Mouse (Mus musculus): ENCODE data around the gene Slc11a1. TPM values are rescaled to one million over a fixed set of nuclear protein-coding genes. Genes with fewer than 3 reads are reported as not detected.
A peak's percentile ranks its signal among the peaks of the same experiment; 100 is the strongest.

The Slc11a1 gene
- polyA plus RNA-seq, 1 experiment from 2014 or later: 5.2 TPM

- H3K27ac ChIP-seq (ENCODE audit: low read depth, low read length): no peak overlapping the region
- no peaks in the 10 kb centered on the region for H3K9me3 ChIP-seq (ENCODE audit: control insufficient read depth, low read length)
- no peak overlapping the region for H3K9ac ChIP-seq (ENCODE audit: low read depth, low read length)
- H3K4me3 ChIP-seq (ENCODE audit: low read length): no peak overlapping the region
- H3K4me1 ChIP-seq (ENCODE audit: control insufficient read depth, insufficient read depth, low read length): no peaks in the 10 kb centered on the region
- WGBS: 62% methylated on average over 5 of the region's 5 CpGs
- H3K36me3 ChIP-seq (ENCODE audit: control insufficient read depth, insufficient read depth, low read length): no peaks in the 10 kb centered on the region
- ATAC-seq (ENCODE audit: low FRiP score, low TSS enrichment): no peak
- H3K4me2 ChIP-seq (replicated peaks; ENCODE audit: low read depth, low read length): no peak overlapping the region
- no peaks in the 10 kb centered on the region for H3K27me3 ChIP-seq (ENCODE audit: control insufficient read depth, insufficient read depth, low read length)
Measured at GRCm38 (mm10) chr1:74363437-74363836, 11.6 kb upstream of the Slc11a1 start.

GRCm38 (mm10) chr1:74364270-74364669 lies 10.7 kb upstream of the Slc11a1 start:
- Histone ChIP-seq H3K27ac (ENCODE audit: low read depth, low read length) (no peak overlapping the region), H3K4me1 (ENCODE audit: control insufficient read depth, insufficient read depth, low read length) (no peaks in the 10 kb centered on the region), H3K4me3 (ENCODE audit: low read length) (no peak overlapping the region), H3K9me3 (ENCODE audit: control insufficient read depth, low read length) (no peaks in the 10 kb centered on the region), H3K9ac (ENCODE audit: low read depth, low read length) (no peak overlapping the region), H3K36me3 (ENCODE audit: control insufficient read depth, insufficient read depth, low read length) (no peaks in the 10 kb centered on the region), H3K4me2 (replicated peaks; ENCODE audit: low read depth, low read length) (no peak overlapping the region), H3K27me3 (ENCODE audit: control insufficient read depth, insufficient read depth, low read length) (no peaks in the 10 kb centered on the region)
- ATAC-seq (ENCODE audit: low FRiP score, low TSS enrichment): no peak
- WGBS: 58% methylated on average over 8 of the region's 8 CpGs

- H3K9ac ChIP-seq (ENCODE audit: low read depth, low read length): peak overlapping the region; percentile 52
- H3K4me2 ChIP-seq (replicated peaks; ENCODE audit: low read depth, low read length): peak overlapping the region; percentile 54
- no peak overlapping the region for H3K27ac ChIP-seq (ENCODE audit: low read depth, low read length)
- H3K27me3 ChIP-seq (ENCODE audit: control insufficient read depth, insufficient read depth, low read length): no peaks in the 10 kb centered on the region
- 18% methylated on average over 34 of the region's 34 CpGs for WGBS
- peak; percentile 86 for ATAC-seq (ENCODE audit: low FRiP score, low TSS enrichment)
- peak overlapping the region; percentile 26; the same call in 1 of the 2 replicates for H3K4me3 ChIP-seq (ENCODE audit: low read length)
- H3K9me3 ChIP-seq (ENCODE audit: control insufficient read depth, low read length): no peaks in the 10 kb centered on the region
- H3K4me1 ChIP-seq (ENCODE audit: control insufficient read depth, insufficient read depth, low read length): no peaks in the 10 kb centered on the region
- no peaks in the 10 kb centered on the region for H3K36me3 ChIP-seq (ENCODE audit: control insufficient read depth, insufficient read depth, low read length)
Measured at GRCm38 (mm10) chr1:74367886-74368645, 6.9 kb upstream of the Slc11a1 start.

- no peak overlapping the region for H3K4me3 ChIP-seq (ENCODE audit: low read length)
- no peaks in the 10 kb centered on the region for H3K4me1 ChIP-seq (ENCODE audit: control insufficient read depth, insufficient read depth, low read length)
- no peak for ATAC-seq (ENCODE audit: low FRiP score, low TSS enrichment)
- no peak overlapping the region for H3K9ac ChIP-seq (ENCODE audit: low read depth, low read length)
- 49% methylated on average over 4 of the region's 4 CpGs for WGBS
- H3K36me3 ChIP-seq (ENCODE audit: control insufficient read depth, insufficient read depth, low read length): no peaks in the 10 kb centered on the region
- H3K9me3 ChIP-seq (ENCODE audit: control insufficient read depth, low read length): no peaks in the 10 kb centered on the region
- no peak overlapping the region for H3K27ac ChIP-seq (ENCODE audit: low read depth, low read length)
- H3K27me3 ChIP-seq (ENCODE audit: control insufficient read depth, insufficient read depth, low read length): no peaks in the 10 kb centered on the region
- H3K4me2 ChIP-seq (replicated peaks; ENCODE audit: low read depth, low read length): no peak overlapping the region
Measured at GRCm38 (mm10) chr1:74370040-74370439, 5.0 kb upstream of the Slc11a1 start.

GRCm38 (mm10) chr1:74373372-74373771 lies 1.6 kb upstream of the Slc11a1 start:
- H3K36me3 ChIP-seq (ENCODE audit: control insufficient read depth, insufficient read depth, low read length): no peaks in the 10 kb centered on the region
- no peak for ATAC-seq (ENCODE audit: low FRiP score, low TSS enrichment)
- no peak overlapping the region for H3K4me3 ChIP-seq (ENCODE audit: low read length)
- H3K27me3 ChIP-seq (ENCODE audit: control insufficient read depth, insufficient read depth, low read length): no peaks in the 10 kb centered on the region
- 0 out of 2 replicates have a peak, but pooled peaks cover 2% of the 10 kb centered on the region for H3K4me1 ChIP-seq (ENCODE audit: control insufficient read depth, insufficient read depth, low read length)
- no peak overlapping the region for H3K4me2 ChIP-seq (replicated peaks; ENCODE audit: low read depth, low read length)
- no peaks in the 10 kb centered on the region for H3K9me3 ChIP-seq (ENCODE audit: control insufficient read depth, low read length)
- H3K27ac ChIP-seq (ENCODE audit: low read depth, low read length): no peak overlapping the region
- no peak overlapping the region for H3K9ac ChIP-seq (ENCODE audit: low read depth, low read length)
- WGBS: 79% methylated on average over 4 of the region's 4 CpGs

GRCm38 (mm10) chr1:74375561-74375960 lies 566 bp downstream of the Slc11a1 start:
- no peak overlapping the region for H3K4me2 ChIP-seq (replicated peaks; ENCODE audit: low read depth, low read length)
- no peak overlapping the region for H3K27ac ChIP-seq (ENCODE audit: low read depth, low read length)
- H3K4me1 ChIP-seq (ENCODE audit: control insufficient read depth, insufficient read depth, low read length): 0 out of 2 replicates have a peak, but pooled peaks cover 2% of the 10 kb centered on the region
- H3K27me3 ChIP-seq (ENCODE audit: control insufficient read depth, insufficient read depth, low read length): no peaks in the 10 kb centered on the region
- no peak for ATAC-seq (ENCODE audit: low FRiP score, low TSS enrichment)
- no peak overlapping the region for H3K4me3 ChIP-seq (ENCODE audit: low read length)
- H3K9me3 ChIP-seq (ENCODE audit: control insufficient read depth, low read length): no peaks in the 10 kb centered on the region
- no peaks in the 10 kb centered on the region for H3K36me3 ChIP-seq (ENCODE audit: control insufficient read depth, insufficient read depth, low read length)
- H3K9ac ChIP-seq (ENCODE audit: low read depth, low read length): no peak overlapping the region
- 71% methylated on average over 10 of the region's 10 CpGs for WGBS

- no peaks in the 10 kb centered on the region for H3K36me3 ChIP-seq (ENCODE audit: control insufficient read depth, insufficient read depth, low read length)
- ATAC-seq (ENCODE audit: low FRiP score, low TSS enrichment): no peak
- H3K9ac ChIP-seq (ENCODE audit: low read depth, low read length): no peak overlapping the region
- no peak overlapping the region for H3K27ac ChIP-seq (ENCODE audit: low read depth, low read length)
- H3K4me3 ChIP-seq (ENCODE audit: low read length): no peak overlapping the region
- H3K27me3 ChIP-seq (ENCODE audit: control insufficient read depth, insufficient read depth, low read length): no peaks in the 10 kb centered on the region
- H3K9me3 ChIP-seq (ENCODE audit: control insufficient read depth, low read length): no peaks in the 10 kb centered on the region
- 0 out of 2 replicates have a peak, but pooled peaks cover 2% of the 10 kb centered on the region for H3K4me1 ChIP-seq (ENCODE audit: control insufficient read depth, insufficient read depth, low read length)
- H3K4me2 ChIP-seq (replicated peaks; ENCODE audit: low read depth, low read length): no peak overlapping the region
- WGBS: 72% methylated on average over 4 of the region's 4 CpGs
Measured at GRCm38 (mm10) chr1:74376396-74376795, 1.4 kb downstream of the Slc11a1 start.

- Histone ChIP-seq H3K9ac (ENCODE audit: low read depth, low read length) (no peak overlapping the region), H3K4me2 (replicated peaks; ENCODE audit: low read depth, low read length) (no peak overlapping the region), H3K4me3 (ENCODE audit: low read length) (no peak overlapping the region), H3K27ac (ENCODE audit: low read depth, low read length) (no peak overlapping the region), H3K4me1 (ENCODE audit: control insufficient read depth, insufficient read depth, low read length) (0 out of 2 replicates have a peak, but pooled peaks cover 2% of the 10 kb centered on the region), H3K9me3 (ENCODE audit: control insufficient read depth, low read length) (no peaks in the 10 kb centered on the region), H3K27me3 (ENCODE audit: control insufficient read depth, insufficient read depth, low read length) (no peaks in the 10 kb centered on the region), H3K36me3 (ENCODE audit: control insufficient read depth, insufficient read depth, low read length) (no peaks in the 10 kb centered on the region)
- 90% methylated on average over 7 of the region's 7 CpGs for WGBS
- ATAC-seq (ENCODE audit: low FRiP score, low TSS enrichment): no peak
Measured at GRCm38 (mm10) chr1:74379058-74379504, 4.1 kb downstream of the Slc11a1 start.

- no peak overlapping the region for H3K4me3 ChIP-seq (ENCODE audit: low read length)
- ATAC-seq (ENCODE audit: low FRiP score, low TSS enrichment): no peak
- no peak overlapping the region for H3K27ac ChIP-seq (ENCODE audit: low read depth, low read length)
- no peaks in the 10 kb centered on the region for H3K27me3 ChIP-seq (ENCODE audit: control insufficient read depth, insufficient read depth, low read length)
- 0 out of 2 replicates have a peak, but pooled peaks cover 2% of the 10 kb centered on the region for H3K4me1 ChIP-seq (ENCODE audit: control insufficient read depth, insufficient read depth, low read length)
- H3K9ac ChIP-seq (ENCODE audit: low read depth, low read length): no peak overlapping the region
- no peaks in the 10 kb centered on the region for H3K9me3 ChIP-seq (ENCODE audit: control insufficient read depth, low read length)
- WGBS: 82% methylated on average over 5 of the region's 5 CpGs
- no peaks in the 10 kb centered on the region for H3K36me3 ChIP-seq (ENCODE audit: control insufficient read depth, insufficient read depth, low read length)
- H3K4me2 ChIP-seq (replicated peaks; ENCODE audit: low read depth, low read length): no peak overlapping the region
Measured at GRCm38 (mm10) chr1:74380484-74380883, 5.5 kb downstream of the Slc11a1 start.

All from kidney, embryonic 14.5 days (tissue).